Mouse (Mus musculus): ENCODE data around the gene Wdcp. TPM values are rescaled to one million over a fixed set of nuclear protein-coding genes. Genes with fewer than 3 reads are reported as not detected.
A peak's percentile ranks its signal among the peaks of the same experiment; 100 is the strongest.
"Not testable (repeated sequence)": the region's sequence is repeated elsewhere in the genome, so short reads cannot be mapped to it uniquely, and the experiment has no call there.

Gene Wdcp
- polyA plus RNA-seq (2014; fragmentation: Nextera tagmentation; extraction: Ambion mirVana), result 15.2 and 17.8 TPM in 2 replicates

GRCm38 (mm10) chr12:4842890-4843597, at the start of gene Wdcp:
Gene Wdcp (plus strand): TSS chr12:4843303.
- H3K9ac ChIP-seq (replicated peaks; ENCODE audit: low read depth, low read length), result peak within 1 kb of the TSS; percentile 40
- no peaks in the 10 kb centered on the region for H3K36me3 ChIP-seq (ENCODE audit: control insufficient read depth, insufficient read depth, low read length)
- peak within 1 kb of the TSS; percentile 72 for H3K4me3 ChIP-seq (ENCODE audit: low read depth, low read length)
- no peaks in the 10 kb centered on the region for H3K9me3 ChIP-seq (ENCODE audit: control insufficient read depth, low read depth, low read length)
- peaks cover 6% of the 10 kb centered on the region; the same call in 1 of the 2 replicates for H3K4me1 ChIP-seq (ENCODE audit: control insufficient read depth, insufficient read depth, low read length)
- ATAC-seq (ENCODE audit: insufficient number of reproducible peaks, insufficient read depth, low FRiP score, low read depth), result peak; percentile 92
- H3K27me3 ChIP-seq (ENCODE audit: control insufficient read depth, insufficient read depth, low read length), result no peaks in the 10 kb centered on the region
- H3K27ac ChIP-seq (ENCODE audit: low read length), result no peak within 1 kb of the TSS
- WGBS, result under 1% methylated on average over 30 of the region's 30 CpGs
- H3K4me2 ChIP-seq (replicated peaks; ENCODE audit: low read depth, low read length), result peak within 1 kb of the TSS; percentile 54

GRCm38 (mm10) chr12:4793718-4794117, 49.4 kb upstream of the Wdcp start:
- no peaks in the 10 kb centered on the region for H3K36me3 ChIP-seq (ENCODE audit: control insufficient read depth, insufficient read depth, low read length)
- H3K4me1 ChIP-seq (ENCODE audit: control insufficient read depth, insufficient read depth, low read length), result no peaks in the 10 kb centered on the region
- no peak overlapping the region for H3K4me3 ChIP-seq (ENCODE audit: low read depth, low read length)
- no peak for ATAC-seq (ENCODE audit: insufficient number of reproducible peaks, insufficient read depth, low FRiP score, low read depth)
- H3K4me2 ChIP-seq (replicated peaks; ENCODE audit: low read depth, low read length), result no peak overlapping the region
- 76% methylated on average over 1 of the region's 1 CpGs for WGBS
- no peaks in the 10 kb centered on the region for H3K9me3 ChIP-seq (ENCODE audit: control insufficient read depth, low read depth, low read length)
- no peaks in the 10 kb centered on the region for H3K27me3 ChIP-seq (ENCODE audit: control insufficient read depth, insufficient read depth, low read length)
- H3K27ac ChIP-seq (ENCODE audit: low read length), result no peak overlapping the region
- H3K9ac ChIP-seq (replicated peaks; ENCODE audit: low read depth, low read length), result no peak overlapping the region

GRCm38 (mm10) chr12:4797471-4797870, 45.6 kb upstream of the Wdcp start:
- H3K36me3 ChIP-seq (ENCODE audit: control insufficient read depth, insufficient read depth, low read length); H3K9me3 ChIP-seq (ENCODE audit: control insufficient read depth, low read depth, low read length); ATAC-seq (ENCODE audit: insufficient number of reproducible peaks, insufficient read depth, low FRiP score, low read depth); H3K9ac ChIP-seq (replicated peaks; ENCODE audit: low read depth, low read length); H3K4me3 ChIP-seq (ENCODE audit: low read depth, low read length); H3K27me3 ChIP-seq (ENCODE audit: control insufficient read depth, insufficient read depth, low read length); H3K4me1 ChIP-seq (ENCODE audit: control insufficient read depth, insufficient read depth, low read length); H3K4me2 ChIP-seq (replicated peaks; ENCODE audit: low read depth, low read length); H3K27ac ChIP-seq (ENCODE audit: low read length): not testable (repeated sequence)
- 60% methylated on average over 6 of the region's 6 CpGs for WGBS

- Histone ChIP-seq H3K27me3 (ENCODE audit: control insufficient read depth, insufficient read depth, low read length) (no peaks in the 10 kb centered on the region), H3K4me3 (ENCODE audit: low read depth, low read length) (no peak overlapping the region), H3K9me3 (ENCODE audit: control insufficient read depth, low read depth, low read length) (peaks cover 4% of the 10 kb centered on the region; the same call in 1 of the 2 replicates), H3K36me3 (ENCODE audit: control insufficient read depth, insufficient read depth, low read length) (no peaks in the 10 kb centered on the region), H3K9ac (replicated peaks; ENCODE audit: low read depth, low read length) (no peak overlapping the region), H3K27ac (ENCODE audit: low read length) (no peak overlapping the region), H3K4me1 (ENCODE audit: control insufficient read depth, insufficient read depth, low read length) (no peaks in the 10 kb centered on the region), H3K4me2 (replicated peaks; ENCODE audit: low read depth, low read length) (no peak overlapping the region)
- no peak for ATAC-seq (ENCODE audit: insufficient number of reproducible peaks, insufficient read depth, low FRiP score, low read depth)
- whole genome bisulfite sequencing, result 71% methylated on average over 4 of the region's 4 CpGs
These were observed 32.1 kb upstream of the Wdcp start for GRCm38 (mm10) chr12:4811036-4811435.

GRCm38 (mm10) chr12:4811705-4812104, 31.4 kb upstream of the Wdcp start:
- no peak for ATAC-seq (ENCODE audit: insufficient number of reproducible peaks, insufficient read depth, low FRiP score, low read depth)
- Histone ChIP-seq H3K27ac (ENCODE audit: low read length) (no peak overlapping the region), H3K4me2 (replicated peaks; ENCODE audit: low read depth, low read length) (no peak overlapping the region), H3K27me3 (ENCODE audit: control insufficient read depth, insufficient read depth, low read length) (no peaks in the 10 kb centered on the region), H3K9ac (replicated peaks; ENCODE audit: low read depth, low read length) (no peak overlapping the region), H3K4me3 (ENCODE audit: low read depth, low read length) (no peak overlapping the region), H3K4me1 (ENCODE audit: control insufficient read depth, insufficient read depth, low read length) (no peaks in the 10 kb centered on the region), H3K36me3 (ENCODE audit: control insufficient read depth, insufficient read depth, low read length) (no peaks in the 10 kb centered on the region), H3K9me3 (ENCODE audit: control insufficient read depth, low read depth, low read length) (peaks cover 4% of the 10 kb centered on the region; the same call in 1 of the 2 replicates)
- WGBS, result 28% methylated on average over 3 of the region's 3 CpGs

- H3K4me2 ChIP-seq (replicated peaks; ENCODE audit: low read depth, low read length), result no peak overlapping the region
- ATAC-seq (ENCODE audit: insufficient number of reproducible peaks, insufficient read depth, low FRiP score, low read depth), result no peak
- H3K9me3 ChIP-seq (ENCODE audit: control insufficient read depth, low read depth, low read length), result peaks cover 4% of the 10 kb centered on the region; the same call in 1 of the 2 replicates
- WGBS, result 84% methylated on average over 4 of the region's 4 CpGs
- H3K36me3 ChIP-seq (ENCODE audit: control insufficient read depth, insufficient read depth, low read length), result no peaks in the 10 kb centered on the region
- no peak overlapping the region for H3K9ac ChIP-seq (replicated peaks; ENCODE audit: low read depth, low read length)
- no peak overlapping the region for H3K4me3 ChIP-seq (ENCODE audit: low read depth, low read length)
- no peaks in the 10 kb centered on the region for H3K27me3 ChIP-seq (ENCODE audit: control insufficient read depth, insufficient read depth, low read length)
- no peak overlapping the region for H3K27ac ChIP-seq (ENCODE audit: low read length)
- H3K4me1 ChIP-seq (ENCODE audit: control insufficient read depth, insufficient read depth, low read length), result peaks cover 3% of the 10 kb centered on the region; the same call in 1 of the 2 replicates
These were observed 29.5 kb upstream of the Wdcp start for GRCm38 (mm10) chr12:4813636-4814035.

GRCm38 (mm10) chr12:4816680-4817360, 26.3 kb upstream of the Wdcp start:
- H3K27me3 ChIP-seq (ENCODE audit: control insufficient read depth, insufficient read depth, low read length), result no peaks in the 10 kb centered on the region
- peak overlapping the region; percentile 68 for H3K4me2 ChIP-seq (replicated peaks; ENCODE audit: low read depth, low read length)
- peak overlapping the region; percentile 87 for H3K4me3 ChIP-seq (ENCODE audit: low read depth, low read length)
- peaks cover 4% of the 10 kb centered on the region; the same call in 1 of the 2 replicates for H3K4me1 ChIP-seq (ENCODE audit: control insufficient read depth, insufficient read depth, low read length)
- H3K27ac ChIP-seq (ENCODE audit: low read length), result peak overlapping the region; percentile 88
- H3K9me3 ChIP-seq (ENCODE audit: control insufficient read depth, low read depth, low read length), result no peaks in the 10 kb centered on the region
- peak overlapping the region; percentile 63 for H3K9ac ChIP-seq (replicated peaks; ENCODE audit: low read depth, low read length)
- WGBS, result 8% methylated on average over 24 of the region's 24 CpGs
- peaks cover 11% of the 10 kb centered on the region for H3K36me3 ChIP-seq (ENCODE audit: control insufficient read depth, insufficient read depth, low read length)
- no peak; the same call in 1 of the 2 replicates for ATAC-seq (ENCODE audit: insufficient number of reproducible peaks, insufficient read depth, low FRiP score, low read depth)

- Histone ChIP-seq H3K36me3 (ENCODE audit: control insufficient read depth, insufficient read depth, low read length) (peaks cover 17% of the 10 kb centered on the region), H3K4me1 (ENCODE audit: control insufficient read depth, insufficient read depth, low read length) (peaks cover 4% of the 10 kb centered on the region; the same call in 1 of the 2 replicates), H3K4me2 (replicated peaks; ENCODE audit: low read depth, low read length) (peak within 1 kb of the TSS; percentile 68), H3K27ac (ENCODE audit: low read length) (peak within 1 kb of the TSS; percentile 88), H3K27me3 (ENCODE audit: control insufficient read depth, insufficient read depth, low read length) (no peaks in the 10 kb centered on the region), H3K4me3 (ENCODE audit: low read depth, low read length) (peak within 1 kb of the TSS; percentile 87), H3K9ac (replicated peaks; ENCODE audit: low read depth, low read length) (peak within 1 kb of the TSS; percentile 63), H3K9me3 (ENCODE audit: control insufficient read depth, low read depth, low read length) (no peaks in the 10 kb centered on the region)
- ATAC-seq (ENCODE audit: insufficient number of reproducible peaks, insufficient read depth, low FRiP score, low read depth), result peak; percentile 97
- WGBS, result under 1% methylated on average over 49 of the region's 49 CpGs
These were observed 25.6 kb upstream of the Wdcp start, which contains the start of gene Sf3b6 for GRCm38 (mm10) chr12:4817361-4818101. Gene Sf3b6 (plus strand): TSS chr12:4817544.

All from stomach, embryonic 14.5 days (tissue).